Mouse (Mus musculus) C2C12 (cell line): Measurements from ENCODE around the gene Dbil5.
A peak's percentile ranks its signal among the peaks of the same experiment; 100 is the strongest.

Experiments used
- CEBPB ChIP-seq: IDR thresholded peaks from one replicate; pipeline ENCODE4 v1.6.1; 2011; ENCODE audit warnings: low read depth, mild to moderate bottlenecking, control low read depth, moderate library complexity
- CTCF ChIP-seq: IDR thresholded peaks from one replicate; pipeline ENCODE4 v1.5.1; 2011; ENCODE audit not compliant: control insufficient read depth, insufficient read depth, insufficient read length
- FOSL1 ChIP-seq: IDR thresholded peaks from one replicate; pipeline ENCODE4 v1.8.0; 2011; ENCODE audit warnings: mild to moderate bottlenecking, low read length; ENCODE audit not compliant: poor library complexity, insufficient read depth, severe bottlenecking
- MAX ChIP-seq: IDR thresholded peaks from one replicate; pipeline ENCODE4 v1.6.1; 2011; ENCODE audit warnings: mild to moderate bottlenecking, control low read depth
- MYOD1 ChIP-seq: IDR thresholded peaks from one replicate; pipeline ENCODE4 v1.6.1; 2011; ENCODE audit warnings: low read depth; ENCODE audit not compliant: control insufficient read depth, insufficient read length
- MYOG ChIP-seq: IDR thresholded peaks from one replicate; pipeline ENCODE4 v1.6.1; 2011; ENCODE audit not compliant: control insufficient read depth, insufficient read length; ENCODE audit errors: extremely low read depth
- USF1 ChIP-seq: IDR thresholded peaks from one replicate; pipeline ENCODE4 v1.6.1; 2011; ENCODE audit warnings: low read depth, mild to moderate bottlenecking, control low read depth, moderate library complexity

GRCm38 (mm10) chr11:76253145-76253917, 35.9 kb downstream of the Dbil5 start:
- TF ChIP-seq CTCF, result peak; percentile 39
- no peak for TF ChIP-seq USF1
- no peak for TF ChIP-seq FOSL1
- no peak for TF ChIP-seq MAX
- no peak for TF ChIP-seq MYOD1
- TF ChIP-seq CEBPB, result no peak
- TF ChIP-seq MYOG, result no peak
